Mouse (Mus musculus): ENCODE measurements around the gene Ebf1.

GRCm38 (mm10) chr11:44702716-44703486 lies 85.8 kb downstream of the Ebf1 start:
- no peak for TF ChIP-seq CTCF (IDR thresholded peaks at IDR 0.05)
- TF ChIP-seq EP300 (IDR thresholded peaks at IDR 0.05) = no peak
